Mouse (Mus musculus) ES-Bruce4 (cell line): Measurements from ENCODE around the gene Actl10.

ENCODE experiments used
- CTCF ChIP-seq: IDR thresholded peaks from one replicate; pipeline ENCODE4 v1.8.1; 2011; ENCODE audit warnings: low read depth, low read length
- EP300 ChIP-seq: IDR thresholded peaks from 2 replicates; pipeline ENCODE4 v1.6.1; 2011; ENCODE audit warnings: low read depth, low read length; ENCODE audit not compliant: insufficient read depth
- POLR2A ChIP-seq: IDR thresholded peaks from one replicate; pipeline ENCODE4 v1.8.1; 2011; ENCODE audit warnings: low read length; ENCODE audit not compliant: insufficient read depth

- TF ChIP-seq CTCF (no peak), POLR2A (no peak), EP300 (no peak)
Observed at GRCm38 (mm10) chr2:154555235-154555634, 3.7 kb downstream of the Actl10 start.
